Mouse (Mus musculus): ENCODE results near the gene Tbc1d2. TPM values are rescaled to one million over a fixed set of nuclear protein-coding genes. Genes with fewer than 3 reads are reported as not detected.
"Not testable (repeated sequence)": the region's sequence is repeated elsewhere in the genome, so short reads cannot be mapped to it uniquely, and the experiment has no call there.

Tbc1d2 gene
- polyA plus RNA-seq, 1 experiment from 2014 or later: 3.1 TPM

DNA sequence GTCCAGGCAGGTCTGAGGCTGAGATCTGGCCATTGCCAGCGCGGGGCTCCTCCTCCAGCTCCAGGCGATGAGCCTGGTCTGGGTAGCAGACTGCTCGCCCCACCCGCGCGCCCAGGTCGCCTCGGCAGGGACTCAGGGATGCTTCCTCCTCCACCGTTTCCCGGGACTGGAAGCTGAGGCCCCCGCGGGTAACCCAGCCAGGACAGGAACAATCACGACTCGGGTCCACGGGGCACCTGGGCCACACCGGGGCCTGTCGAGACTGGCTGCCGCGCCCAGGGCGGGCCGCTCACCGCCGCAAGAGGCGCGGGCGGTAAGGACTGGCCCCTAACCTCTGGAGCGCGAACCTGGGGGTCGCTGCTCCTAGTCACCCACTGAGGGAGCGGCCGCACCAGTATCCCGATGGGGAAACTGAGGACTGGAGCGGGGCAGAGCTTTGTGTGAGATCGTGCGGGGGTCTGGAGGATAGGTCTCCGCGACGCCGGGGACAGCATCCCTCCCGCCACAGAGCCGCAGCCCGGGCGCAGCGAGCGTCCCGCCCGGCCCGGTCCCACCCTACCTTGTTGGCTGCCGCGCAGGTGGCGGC is 48.7 kb downstream of the Tbc1d2 start:
- H3K4me1 ChIP-seq (ENCODE audit: control insufficient read depth, insufficient read depth, low read length): peaks cover 4% of the 10 kb centered on the region; the same call in 1 of the 2 replicates

DNA sequence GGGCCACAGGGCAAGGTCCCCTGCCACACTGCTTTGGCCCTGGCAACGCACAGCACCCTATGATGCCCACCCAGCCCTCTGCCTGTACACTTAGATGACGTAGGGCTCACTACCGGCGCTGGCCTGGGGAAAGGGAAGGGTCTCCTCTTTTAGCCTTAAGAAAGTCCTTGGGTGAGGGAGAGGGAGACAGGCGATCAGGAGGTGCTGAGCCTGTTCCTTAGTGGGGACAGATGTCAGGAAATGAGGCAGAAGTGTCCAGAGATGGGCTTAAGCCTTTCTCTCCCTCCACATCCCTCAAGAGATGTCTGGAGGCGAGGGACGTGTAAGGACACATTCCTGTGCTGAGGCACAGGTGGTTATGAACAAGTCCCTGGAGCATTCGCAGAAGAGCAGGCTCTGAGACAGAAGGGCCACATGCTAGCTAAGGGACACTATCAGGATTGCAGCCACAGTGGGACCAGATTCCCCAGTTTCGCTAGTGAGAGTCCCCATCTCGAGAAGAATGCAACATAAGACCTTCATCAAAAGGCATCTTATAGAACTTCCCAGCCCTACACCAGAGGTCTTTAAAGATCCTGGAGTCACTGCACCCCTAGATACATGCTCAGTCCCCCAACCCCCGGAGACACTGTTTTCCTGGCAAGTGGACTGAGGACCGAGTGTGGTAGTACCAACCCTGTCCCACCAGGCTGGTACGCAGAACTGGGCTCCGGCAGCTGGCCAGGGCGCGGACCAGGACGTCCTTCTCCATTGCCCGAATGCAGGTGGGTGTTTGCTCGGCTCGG is 49.3 kb downstream of the Tbc1d2 start:
- Histone ChIP-seq H3K27me3 (ENCODE audit: control insufficient read depth, insufficient read depth, low read length) (peaks cover 16% of the 10 kb centered on the region), H3K4me2 (ENCODE audit: low read depth, low read length) (peak overlapping the region; percentile 93), H3K36me3 (ENCODE audit: control insufficient read depth, insufficient read depth, low read length) (no peaks in the 10 kb centered on the region), H3K9me3 (replicated peaks; ENCODE audit: control insufficient read depth, low read length) (no peaks in the 10 kb centered on the region), H3K4me1 (ENCODE audit: control insufficient read depth, insufficient read depth, low read length) (peaks cover 4% of the 10 kb centered on the region; the same call in 1 of the 2 replicates), H3K4me3 (replicated peaks; ENCODE audit: low read length) (peak overlapping the region; percentile 67), H3K27ac (ENCODE audit: low read length) (peak overlapping the region; percentile 53; the same call in 1 of the 2 replicates), H3K9ac (ENCODE audit: low read length) (peak overlapping the region; percentile 79)
- ATAC-seq (ENCODE audit: insufficient read depth, low FRiP score): no peak
- WGBS: 35% methylated on average over 20 of the region's 20 CpGs

More for the DNA sequence above, 48.7 kb downstream of the Tbc1d2 start:
- Histone ChIP-seq H3K27me3 (ENCODE audit: control insufficient read depth, insufficient read depth, low read length) (peaks cover 16% of the 10 kb centered on the region), H3K4me2 (ENCODE audit: low read depth, low read length) (peak overlapping the region; percentile 93), H3K4me3 (replicated peaks; ENCODE audit: low read length) (peak overlapping the region; percentile 67), H3K9me3 (replicated peaks; ENCODE audit: control insufficient read depth, low read length) (no peaks in the 10 kb centered on the region), H3K27ac (ENCODE audit: low read length) (peak overlapping the region; percentile 53; the same call in 1 of the 2 replicates), H3K36me3 (ENCODE audit: control insufficient read depth, insufficient read depth, low read length) (no peaks in the 10 kb centered on the region), H3K9ac (ENCODE audit: low read length) (peak overlapping the region; percentile 79)
- peak; percentile 12; the same call in 1 of the 2 replicates for ATAC-seq (ENCODE audit: insufficient read depth, low FRiP score)
- under 1% methylated on average over 51 of the region's 52 CpGs for WGBS

DNA sequence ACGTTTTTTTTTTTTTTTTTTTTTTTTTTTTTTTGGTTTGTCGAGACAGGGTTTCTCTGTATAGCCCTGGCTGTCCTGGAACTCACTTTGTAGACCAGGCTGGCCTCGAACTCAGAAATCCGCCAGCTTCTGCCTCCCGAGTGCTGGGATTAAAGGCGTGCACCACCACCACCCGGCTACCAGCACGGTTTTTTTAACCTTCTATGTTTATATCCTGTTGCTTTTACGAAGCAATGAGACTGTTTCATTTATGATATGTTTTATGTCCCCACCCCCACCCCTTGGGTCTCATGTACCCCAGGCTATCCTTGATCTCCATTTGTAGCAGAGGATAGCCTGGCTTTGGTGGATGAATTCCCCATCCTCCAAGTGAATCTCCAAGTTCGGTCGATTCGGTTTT is 50.4 kb downstream of the Tbc1d2 start:
- not testable (repeated sequence) for H3K36me3 ChIP-seq (ENCODE audit: control insufficient read depth, insufficient read depth, low read length); H3K27ac ChIP-seq (ENCODE audit: low read length); H3K9me3 ChIP-seq (replicated peaks; ENCODE audit: control insufficient read depth, low read length); H3K4me1 ChIP-seq (ENCODE audit: control insufficient read depth, insufficient read depth, low read length); H3K4me3 ChIP-seq (replicated peaks; ENCODE audit: low read length); ATAC-seq (ENCODE audit: insufficient read depth, low FRiP score); H3K4me2 ChIP-seq (ENCODE audit: low read depth, low read length); H3K9ac ChIP-seq (ENCODE audit: low read length)
- WGBS: 77% methylated on average over 11 of the region's 12 CpGs
- peaks cover 16% of the 10 kb centered on the region for H3K27me3 ChIP-seq (ENCODE audit: control insufficient read depth, insufficient read depth, low read length)

DNA sequence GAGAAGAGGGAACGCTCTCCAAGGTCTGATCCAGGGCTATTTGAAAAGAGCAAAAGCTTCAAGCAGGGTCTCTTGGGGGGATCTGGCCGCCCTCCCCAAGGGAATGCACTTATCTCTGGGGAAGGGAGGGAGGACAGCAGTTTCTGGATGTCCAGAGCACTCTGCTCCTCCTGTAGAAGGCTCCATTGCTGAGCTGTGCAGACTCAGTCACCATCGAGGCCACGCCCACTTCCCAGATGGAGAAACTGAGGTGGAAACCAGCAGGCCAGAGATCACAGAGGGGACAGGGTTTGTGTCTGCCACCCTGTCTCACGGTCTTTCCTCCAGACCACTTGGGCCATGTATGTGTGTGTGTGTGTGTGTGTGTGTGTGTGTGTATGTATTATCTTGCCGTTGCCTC is 51.0 kb downstream of the Tbc1d2 start:
- Histone ChIP-seq H3K27me3 (ENCODE audit: control insufficient read depth, insufficient read depth, low read length) (peaks cover 16% of the 10 kb centered on the region), H3K4me2 (ENCODE audit: low read depth, low read length) (0 out of 2 replicates have a peak overlapping the region, but pooled peaks have one; percentile 9), H3K4me1 (ENCODE audit: control insufficient read depth, insufficient read depth, low read length) (peaks cover 4% of the 10 kb centered on the region; the same call in 1 of the 2 replicates), H3K9ac (ENCODE audit: low read length) (no peak overlapping the region), H3K9me3 (replicated peaks; ENCODE audit: control insufficient read depth, low read length) (no peaks in the 10 kb centered on the region), H3K36me3 (ENCODE audit: control insufficient read depth, insufficient read depth, low read length) (no peaks in the 10 kb centered on the region), H3K27ac (ENCODE audit: low read length) (no peak overlapping the region), H3K4me3 (replicated peaks; ENCODE audit: low read length) (no peak overlapping the region)
- WGBS: 61% methylated on average over 6 of the region's 6 CpGs
- ATAC-seq (ENCODE audit: insufficient read depth, low FRiP score): no peak

DNA sequence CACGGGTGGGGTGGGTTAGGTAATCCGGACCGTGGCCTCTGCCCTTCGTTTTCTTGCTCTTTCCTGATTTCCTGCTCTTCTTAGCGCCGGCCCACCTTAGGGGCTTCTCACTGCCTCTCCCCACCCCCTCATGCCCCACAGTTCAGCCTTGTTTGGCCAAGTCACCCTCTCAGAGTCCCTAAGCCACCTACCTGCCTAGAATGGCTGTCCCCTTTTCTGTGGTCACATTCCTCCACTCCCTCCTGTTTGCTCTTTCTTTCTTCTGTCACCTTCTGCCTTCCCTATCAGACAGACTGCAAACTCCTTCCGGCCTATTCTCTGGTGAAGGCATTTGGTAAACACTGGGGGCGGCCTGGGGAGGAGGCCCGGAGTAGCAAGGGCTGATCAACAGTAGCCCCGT is 51.9 kb downstream of the Tbc1d2 start:
- peak overlapping the region; percentile 87 for H3K27ac ChIP-seq (ENCODE audit: low read length)
- H3K36me3 ChIP-seq (ENCODE audit: control insufficient read depth, insufficient read depth, low read length): no peaks in the 10 kb centered on the region
- 31% methylated on average over 10 of the region's 10 CpGs for WGBS
- no peaks in the 10 kb centered on the region for H3K9me3 ChIP-seq (replicated peaks; ENCODE audit: control insufficient read depth, low read length)
- H3K9ac ChIP-seq (ENCODE audit: low read length): no peak overlapping the region; the same call in 1 of the 2 replicates
- peak overlapping the region; percentile 13; the same call in 1 of the 2 replicates for H3K4me3 ChIP-seq (replicated peaks; ENCODE audit: low read length)
- H3K27me3 ChIP-seq (ENCODE audit: control insufficient read depth, insufficient read depth, low read length): peaks cover 16% of the 10 kb centered on the region
- ATAC-seq (ENCODE audit: insufficient read depth, low FRiP score): no peak
- H3K4me2 ChIP-seq (ENCODE audit: low read depth, low read length): peak overlapping the region; percentile 40
- peaks cover 4% of the 10 kb centered on the region; the same call in 1 of the 2 replicates for H3K4me1 ChIP-seq (ENCODE audit: control insufficient read depth, insufficient read depth, low read length)

DNA sequence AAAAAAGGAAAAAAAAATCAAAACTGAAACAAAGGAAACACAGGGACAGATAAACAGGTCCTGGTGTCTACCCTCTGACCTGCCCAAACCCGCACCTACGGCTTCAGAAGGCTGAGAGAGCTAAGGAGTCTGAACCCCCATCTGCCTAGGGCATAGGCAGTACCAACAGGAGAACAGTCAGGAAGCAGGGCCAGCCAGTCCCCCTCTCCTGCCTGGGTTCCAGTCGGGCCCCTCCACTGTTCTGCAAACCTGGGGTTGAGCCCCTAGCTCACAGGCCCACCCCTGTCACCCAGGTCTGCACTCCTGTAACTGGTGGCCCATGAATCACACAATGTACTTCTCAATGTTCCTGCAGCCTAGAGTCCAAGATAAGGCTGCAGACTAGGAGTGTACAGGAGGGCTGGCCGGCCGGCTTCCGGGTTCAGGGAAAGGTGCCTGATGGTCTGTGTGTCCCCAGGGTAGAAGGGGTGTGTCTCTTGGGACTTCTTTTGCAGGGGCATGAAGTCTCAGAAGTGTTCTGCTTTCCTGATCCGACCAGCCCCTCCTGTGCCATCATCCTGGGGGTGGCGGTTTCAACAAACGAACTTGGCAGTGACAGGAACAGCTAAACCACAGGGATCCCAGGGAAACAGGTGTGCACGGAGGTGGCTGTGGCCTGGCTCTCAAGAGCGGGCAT is 52.6 kb downstream of the Tbc1d2 start:
- peak overlapping the region; percentile 13; the same call in 1 of the 2 replicates for H3K4me3 ChIP-seq (replicated peaks; ENCODE audit: low read length)
- peak; percentile 78 for ATAC-seq (ENCODE audit: insufficient read depth, low FRiP score)

DNA sequence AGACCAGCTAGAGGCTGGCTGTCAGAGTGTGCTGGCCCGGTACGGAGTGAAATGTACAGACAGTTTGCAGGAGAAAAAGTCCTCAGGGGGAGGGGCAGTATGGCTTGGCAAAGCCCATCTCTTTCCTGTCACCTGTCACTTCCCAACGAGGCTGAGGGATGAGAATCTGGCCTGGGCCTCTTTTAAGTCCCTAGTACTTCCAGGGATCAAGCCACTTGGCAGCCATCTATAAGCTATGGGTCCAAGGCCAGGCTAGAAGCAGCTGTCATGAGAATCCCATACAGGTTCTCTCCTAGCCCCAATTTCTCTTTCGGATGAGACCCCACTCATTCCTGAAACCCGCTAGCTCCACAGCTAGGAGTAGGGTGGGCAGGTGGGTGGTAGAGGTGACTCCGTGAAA is 53.6 kb downstream of the Tbc1d2 start:
- no peak overlapping the region for H3K4me2 ChIP-seq (ENCODE audit: low read depth, low read length)
- H3K36me3 ChIP-seq (ENCODE audit: control insufficient read depth, insufficient read depth, low read length): no peaks in the 10 kb centered on the region
- H3K4me3 ChIP-seq (replicated peaks; ENCODE audit: low read length): no peak overlapping the region
- no peaks in the 10 kb centered on the region for H3K9me3 ChIP-seq (replicated peaks; ENCODE audit: control insufficient read depth, low read length)
- no peak overlapping the region; the same call in 1 of the 2 replicates for H3K9ac ChIP-seq (ENCODE audit: low read length)
- no peak for ATAC-seq (ENCODE audit: insufficient read depth, low FRiP score)
- peak overlapping the region; percentile 87 for H3K27ac ChIP-seq (ENCODE audit: low read length)
- peaks cover 4% of the 10 kb centered on the region; the same call in 1 of the 2 replicates for H3K4me1 ChIP-seq (ENCODE audit: control insufficient read depth, insufficient read depth, low read length)
- H3K27me3 ChIP-seq (ENCODE audit: control insufficient read depth, insufficient read depth, low read length): peaks cover 12% of the 10 kb centered on the region
- 69% methylated on average over 6 of the region's 6 CpGs for WGBS

More for the DNA sequence above, 52.6 kb downstream of the Tbc1d2 start:
- H3K27me3 ChIP-seq (ENCODE audit: control insufficient read depth, insufficient read depth, low read length): peaks cover 16% of the 10 kb centered on the region
- peak overlapping the region; percentile 87 for H3K27ac ChIP-seq (ENCODE audit: low read length)
- WGBS: 47% methylated on average over 11 of the region's 11 CpGs
- no peaks in the 10 kb centered on the region for H3K9me3 ChIP-seq (replicated peaks; ENCODE audit: control insufficient read depth, low read length)
- peaks cover 4% of the 10 kb centered on the region; the same call in 1 of the 2 replicates for H3K4me1 ChIP-seq (ENCODE audit: control insufficient read depth, insufficient read depth, low read length)
- H3K4me2 ChIP-seq (ENCODE audit: low read depth, low read length): peak overlapping the region; percentile 40
- H3K9ac ChIP-seq (ENCODE audit: low read length): no peak overlapping the region; the same call in 1 of the 2 replicates
- no peaks in the 10 kb centered on the region for H3K36me3 ChIP-seq (ENCODE audit: control insufficient read depth, insufficient read depth, low read length)

DNA sequence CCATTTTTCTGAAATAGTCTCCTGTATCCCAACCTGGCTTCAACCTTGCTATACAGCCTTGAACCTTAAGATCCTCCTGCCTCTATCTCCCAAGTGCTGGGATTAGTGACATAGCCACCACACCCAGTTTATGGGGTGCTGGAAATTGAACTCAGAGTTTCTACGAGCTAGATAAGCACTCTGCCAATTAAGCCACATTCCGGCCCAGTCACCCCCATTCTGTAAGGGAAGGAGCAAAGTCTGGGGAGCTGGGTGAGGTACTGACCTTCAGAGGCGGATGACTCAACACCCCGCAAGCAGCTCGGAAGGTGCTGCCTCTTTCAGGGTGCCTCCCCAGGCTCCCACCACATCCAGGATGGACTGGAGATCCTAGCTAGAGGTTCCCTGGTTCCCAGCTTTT is 55.9 kb downstream of the Tbc1d2 start:
- no peak overlapping the region for H3K4me2 ChIP-seq (ENCODE audit: low read depth, low read length)
- H3K9ac ChIP-seq (ENCODE audit: low read length): no peak overlapping the region
- no peak for ATAC-seq (ENCODE audit: insufficient read depth, low FRiP score)
- H3K27ac ChIP-seq (ENCODE audit: low read length): no peak overlapping the region
- no peaks in the 10 kb centered on the region for H3K9me3 ChIP-seq (replicated peaks; ENCODE audit: control insufficient read depth, low read length)
- 75% methylated on average over 5 of the region's 5 CpGs for WGBS
- H3K36me3 ChIP-seq (ENCODE audit: control insufficient read depth, insufficient read depth, low read length): no peaks in the 10 kb centered on the region
- peaks cover 3% of the 10 kb centered on the region; the same call in 1 of the 2 replicates for H3K4me1 ChIP-seq (ENCODE audit: control insufficient read depth, insufficient read depth, low read length)
- H3K4me3 ChIP-seq (replicated peaks; ENCODE audit: low read length): no peak overlapping the region
- H3K27me3 ChIP-seq (ENCODE audit: control insufficient read depth, insufficient read depth, low read length): no peaks in the 10 kb centered on the region

All from stomach, embryonic 16.5 days (tissue).